Mouse (Mus musculus) stomach, postnatal 0 days (tissue): ENCODE data around the gene Itga9.

ENCODE experiments used
- CTCF ChIP-seq: IDR thresholded peaks from 2 replicates; pipeline ENCODE4 v1.5.1; 2016; ENCODE audit warnings: antibody characterized with exemption, low read depth, mild to moderate bottlenecking, moderate library complexity
- EP300 ChIP-seq: optimal IDR thresholded peaks from 2 replicates; pipeline ENCODE3; 2016; ENCODE audit warnings: antibody characterized with exemption

DNA sequence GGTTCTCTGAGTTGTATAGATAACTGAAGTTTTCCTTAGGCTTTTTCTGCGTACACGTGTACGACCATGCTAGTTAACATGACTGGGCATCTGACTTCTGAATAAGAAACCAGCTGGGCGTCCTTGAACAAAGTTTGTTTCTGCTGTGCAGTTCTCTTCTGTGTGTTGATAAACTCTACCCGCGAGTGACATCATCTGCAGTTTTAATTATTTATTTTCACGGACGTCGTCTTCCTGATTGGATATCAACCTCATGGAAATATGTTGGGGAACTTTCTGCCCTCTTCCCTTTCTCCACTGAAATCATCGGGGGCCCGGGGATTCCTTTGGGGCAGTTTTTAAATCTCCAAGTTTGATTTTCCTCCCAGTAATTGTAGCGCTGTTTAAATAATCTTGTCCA is 327.8 kb downstream of the Itga9 start:
- no peak for TF ChIP-seq EP300
- no peak for TF ChIP-seq CTCF
